Mouse (Mus musculus) forebrain, embryonic 16.5 days (tissue): Measurements from ENCODE around the gene Cyp2d26. TPM values are rescaled to one million over a fixed set of nuclear protein-coding genes. Genes with fewer than 3 reads are reported as not detected.
"Not testable (repeated sequence)": the region's sequence is repeated elsewhere in the genome, so short reads cannot be mapped to it uniquely, and the experiment has no call there.

Experiments used
- ATAC-seq: fragments of 200-750 bp; cut with Nextera tagmentation; 2 replicates; pipeline ENCODE4 v1.8.0; 2017; ENCODE audit warnings: mild to moderate bottlenecking, moderate library complexity
- H3K27ac ChIP-seq: fragments of 300-500 bp; sonication (generic); 2 replicates; pipeline ENCODE4 v1.5.1; 2014; ENCODE audit warnings: low read length, control low read depth
- H3K27me3 ChIP-seq: fragments of 300-500 bp; sonication (generic); replicated peaks from 2 replicates; pipeline ENCODE4 v1.6.1; 2014; ENCODE audit warnings: low read length; ENCODE audit not compliant: control insufficient read depth, insufficient read depth
- H3K36me3 ChIP-seq: fragments of 300-500 bp; sonication (generic); 2 replicates; pipeline ENCODE4 v1.6.1; 2014; ENCODE audit not compliant: control insufficient read depth, insufficient read depth
- H3K4me1 ChIP-seq: fragments of 300-500 bp; sonication (generic); replicated peaks from 2 replicates; pipeline ENCODE4 v1.6.1; 2014; ENCODE audit warnings: low read length; ENCODE audit not compliant: control insufficient read depth, insufficient read depth
- H3K4me2 ChIP-seq: fragments of 300-500 bp; sonication (generic); 2 replicates; pipeline ENCODE4 v1.6.1; 2014; ENCODE audit warnings: mild to moderate bottlenecking, low read length, control low read depth
- H3K4me3 ChIP-seq: fragments of 300-500 bp; sonication (generic); replicated peaks from 2 replicates; pipeline ENCODE4 v1.5.1; 2014; ENCODE audit warnings: mild to moderate bottlenecking, low read length, control low read depth
- H3K9ac ChIP-seq: fragments of 300-500 bp; sonication (generic); replicated peaks from 2 replicates; pipeline ENCODE4 v1.6.1; 2014; ENCODE audit warnings: low read depth, low read length, control low read depth
- H3K9me3 ChIP-seq: fragments of 300-500 bp; sonication (generic); 2 replicates; pipeline ENCODE4 v1.6.1; 2016; ENCODE audit warnings: low read length; ENCODE audit not compliant: control insufficient read depth
- WGBS: fragments of 180-500 bp; shearing (Covaris S2); extraction: QIAGEN DNeasy Blood & Tissue Kit; methylation state at CpG from one replicate; pipeline ENCODE4 v1.1.7; 2014; 5-methylcytosine and 5-hydroxymethylcytosine counted together
- microRNA-seq: library from miRNA; unstranded; fragments of <30 nt; microRNA quantifications from one replicate; pipeline ENCODE4, GENCODE M21; 2017
- polyA plus RNA-seq: library from polyadenylated mRNA; unstranded; fragments of >200 nt; fragmentation: Nextera tagmentation; extraction: Ambion mirVana; gene quantifications from 2 replicates; pipeline ENCODE4 v1.2.1, GENCODE M21; 2015

Cyp2d26 gene
- polyA plus RNA-seq, 1 experiment from 2014 or later: not detected

- not testable (repeated sequence) for H3K27ac ChIP-seq, H3K4me2 ChIP-seq, H3K4me3 ChIP-seq, H3K27me3 ChIP-seq, H3K9me3 ChIP-seq, H3K9ac ChIP-seq, ATAC-seq, H3K4me1 ChIP-seq, H3K36me3 ChIP-seq
- WGBS: 80% methylated on average over 5 of the region's 5 CpGs
Observed at GRCm38 (mm10) chr15:82777856-82778255, 16.2 kb downstream of the Cyp2d26 start.

- no peak for ATAC-seq
- Histone ChIP-seq H3K4me1 (no peaks in the 10 kb centered on the region), H3K9me3 (no peaks in the 10 kb centered on the region), H3K9ac (no peak overlapping the region), H3K36me3 (no peaks in the 10 kb centered on the region), H3K27ac (no peak overlapping the region), H3K4me2 (no peak overlapping the region), H3K4me3 (no peak overlapping the region), H3K27me3 (no peaks in the 10 kb centered on the region)
- WGBS: 88% methylated on average over 2 of the region's 2 CpGs
Observed at GRCm38 (mm10) chr15:82765943-82766342, 28.2 kb downstream of the Cyp2d26 start.

GRCm38 (mm10) chr15:82764881-82765280, 29.2 kb downstream of the Cyp2d26 start:
- Histone ChIP-seq H3K36me3 (no peaks in the 10 kb centered on the region), H3K4me2 (no peak overlapping the region), H3K4me3 (no peak overlapping the region), H3K9ac (no peak overlapping the region), H3K27me3 (no peaks in the 10 kb centered on the region), H3K9me3 (no peaks in the 10 kb centered on the region), H3K4me1 (no peaks in the 10 kb centered on the region), H3K27ac (no peak overlapping the region)
- 84% methylated on average over 6 of the region's 6 CpGs for WGBS
- no peak for ATAC-seq

- WGBS: 91% methylated on average over 9 of the region's 9 CpGs
Observed at GRCm38 (mm10) chr15:82763631-82764420, 30.3 kb downstream of the Cyp2d26 start, which contains the start of gene Cyp2d40. Gene Cyp2d40 (minus strand): TSS chr15:82764183.

GRCm38 (mm10) chr15:82748141-82748540, 46.0 kb downstream of the Cyp2d26 start:
- no peak for ATAC-seq
- Histone ChIP-seq H3K9ac (no peak overlapping the region), H3K36me3 (no peaks in the 10 kb centered on the region), H3K4me2 (no peak overlapping the region), H3K4me3 (no peak overlapping the region), H3K27me3 (no peaks in the 10 kb centered on the region), H3K9me3 (peaks cover 6% of the 10 kb centered on the region), H3K27ac (no peak overlapping the region), H3K4me1 (no peaks in the 10 kb centered on the region)
- 49% methylated on average over 1 of the region's 1 CpGs for WGBS

More at GRCm38 (mm10) chr15:82763631-82764420, 30.3 kb downstream of the Cyp2d26 start, which contains the start of gene Cyp2d40:
- H3K9me3 ChIP-seq: no peaks in the 10 kb centered on the region
- H3K27ac ChIP-seq: no peak within 1 kb of the TSS
- no peak within 1 kb of the TSS for H3K9ac ChIP-seq
- H3K27me3 ChIP-seq: no peaks in the 10 kb centered on the region
- no peak for ATAC-seq
- H3K36me3 ChIP-seq: no peaks in the 10 kb centered on the region
- no peaks in the 10 kb centered on the region for H3K4me1 ChIP-seq
- no peak within 1 kb of the TSS for H3K4me3 ChIP-seq
- no peak within 1 kb of the TSS for H3K4me2 ChIP-seq

GRCm38 (mm10) chr15:82747516-82747915, 46.6 kb downstream of the Cyp2d26 start:
- Histone ChIP-seq H3K4me1 (no peaks in the 10 kb centered on the region), H3K9me3 (peaks cover 6% of the 10 kb centered on the region), H3K27me3 (no peaks in the 10 kb centered on the region), H3K4me3 (no peak overlapping the region), H3K27ac (no peak overlapping the region), H3K36me3 (no peaks in the 10 kb centered on the region), H3K4me2 (no peak overlapping the region), H3K9ac (no peak overlapping the region)
- ATAC-seq: no peak
- WGBS: 74% methylated on average over 1 of the region's 1 CpGs

Small RNA genes lying within 50 kb of the gene (microRNA-seq; reads per million reads assigned to microRNA genes)
- gene Gm27618: not detected

Other genes starting within 250 kb of the Cyp2d26 start
- gene Cyp2d12, start 239.2 kb downstream of the Cyp2d26 start, polyA plus RNA-seq: not detected in 2 replicates
- gene Cyp2d34, start 173.3 kb downstream of the Cyp2d26 start, polyA plus RNA-seq: not detected in 2 replicates
- gene Cyp2d40, start 30.1 kb downstream of the Cyp2d26 start, polyA plus RNA-seq: not detected in 2 replicates
- gene Tcf20, start 193.6 kb upstream of the Cyp2d26 start, polyA plus RNA-seq: 18.3 and 18.6 TPM in 2 replicates
- gene Nfam1, start 239.0 kb upstream of the Cyp2d26 start, polyA plus RNA-seq: 1.5 and 1.7 TPM in 2 replicates